Mouse (Mus musculus) midbrain, embryonic 12.5 days (tissue): ENCODE data around the gene Optn. TPM values are rescaled to one million over a fixed set of nuclear protein-coding genes. Genes with fewer than 3 reads are reported as not detected.

Source experiments
- ATAC-seq: fragments of 200-750 bp; cut with Nextera tagmentation; 2 replicates; pipeline ENCODE4 v1.8.0; 2017; ENCODE audit warnings: low read depth, moderate TSS enrichment, moderate library complexity; ENCODE audit not compliant: low FRiP score
- H3K27ac ChIP-seq: fragments of 300-500 bp; sonication (generic); replicated peaks from 2 replicates; pipeline ENCODE4 v1.5.1; 2016; ENCODE audit warnings: mild to moderate bottlenecking
- H3K27me3 ChIP-seq: fragments of 300-500 bp; sonication (generic); 2 replicates; pipeline ENCODE4 v1.6.1; 2016; ENCODE audit warnings: mild to moderate bottlenecking
- H3K36me3 ChIP-seq: fragments of 300-500 bp; sonication (generic); 2 replicates; pipeline ENCODE4 v1.6.1; 2016
- H3K4me1 ChIP-seq: fragments of 300-500 bp; sonication (generic); 2 replicates; pipeline ENCODE4 v1.6.1; 2016
- H3K4me2 ChIP-seq: fragments of 300-500 bp; sonication (generic); replicated peaks from 2 replicates; pipeline ENCODE4 v1.6.1; 2016; ENCODE audit warnings: mild to moderate bottlenecking, moderate library complexity
- H3K4me3 ChIP-seq: fragments of 300-500 bp; sonication (generic); 2 replicates; pipeline ENCODE4 v1.5.1; 2016; ENCODE audit warnings: mild to moderate bottlenecking
- H3K9ac ChIP-seq: fragments of 300-500 bp; sonication (generic); replicated peaks from 2 replicates; pipeline ENCODE4 v1.6.1; 2016; ENCODE audit warnings: mild to moderate bottlenecking, moderate library complexity
- H3K9me3 ChIP-seq: fragments of 300-500 bp; sonication (generic); 2 replicates; pipeline ENCODE4 v1.6.1; 2016; ENCODE audit warnings: mild to moderate bottlenecking
- WGBS: fragments of 180-500 bp; shearing (Covaris S2); methylation state at CpG from one replicate; pipeline ENCODE4 v1.1.7; 2016; 5-methylcytosine and 5-hydroxymethylcytosine counted together
- polyA plus RNA-seq: library from polyadenylated mRNA; unstranded; fragments of >200 nt; fragmentation: Nextera tagmentation; extraction: Ambion mirVana; gene quantifications from 2 replicates; pipeline ENCODE4 v1.2.1, GENCODE M21; 2016

Gene Optn
- polyA plus RNA-seq, 1 experiment from 2014 or later = 4.2 TPM

GRCm38 (mm10) chr2:5058436-5058835 is 5.4 kb downstream of the Optn start:
- no peak for ATAC-seq
- Histone ChIP-seq H3K4me3 (no peak overlapping the region), H3K4me1 (0 out of 2 replicates have a peak, but pooled peaks cover 4% of the 10 kb centered on the region), H3K4me2 (no peak overlapping the region), H3K36me3 (no peaks in the 10 kb centered on the region), H3K27ac (no peak overlapping the region), H3K9ac (no peak overlapping the region), H3K27me3 (peaks cover 12% of the 10 kb centered on the region), H3K9me3 (no peaks in the 10 kb centered on the region)
- WGBS = 87% methylated on average over 5 of the region's 5 CpGs

DNA sequence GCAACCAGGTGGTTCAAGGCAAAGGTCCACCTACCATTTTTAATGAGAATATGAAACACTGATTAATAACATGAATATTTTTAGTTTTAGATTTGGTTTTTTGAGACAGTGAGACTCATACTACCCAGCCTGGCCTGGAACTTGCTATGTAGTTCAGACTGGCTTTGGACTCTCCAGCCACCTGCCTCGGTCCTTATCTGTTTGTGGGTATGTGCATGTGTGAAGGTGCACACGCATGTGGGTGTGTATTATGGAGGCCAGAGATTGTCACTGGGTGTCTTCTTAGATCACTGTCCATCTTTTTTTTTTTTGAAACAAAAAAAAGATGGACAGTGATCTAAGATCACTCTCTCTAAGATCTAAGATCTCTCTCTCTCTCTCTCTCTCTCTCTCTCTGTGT is 13.3 kb downstream of the Optn start:
- Histone ChIP-seq H3K9ac (no peak overlapping the region), H3K36me3 (no peaks in the 10 kb centered on the region), H3K27me3 (no peaks in the 10 kb centered on the region), H3K27ac (no peak overlapping the region), H3K9me3 (no peaks in the 10 kb centered on the region), H3K4me3 (no peak overlapping the region), H3K4me2 (no peak overlapping the region), H3K4me1 (peaks cover 1% of the 10 kb centered on the region)
- ATAC-seq = no peak
- WGBS = 93% methylated on average over 2 of the region's 2 CpGs

- WGBS = 93% methylated on average over 2 of the region's 2 CpGs
- Histone ChIP-seq H3K27ac (no peak overlapping the region), H3K27me3 (no peaks in the 10 kb centered on the region), H3K36me3 (no peaks in the 10 kb centered on the region), H3K4me1 (peaks cover 7% of the 10 kb centered on the region), H3K9ac (no peak overlapping the region), H3K4me2 (no peak overlapping the region), H3K4me3 (no peak overlapping the region), H3K9me3 (no peaks in the 10 kb centered on the region)
- ATAC-seq = no peak
These were observed 16.8 kb downstream of the Optn start for GRCm38 (mm10) chr2:5047016-5047415.

DNA sequence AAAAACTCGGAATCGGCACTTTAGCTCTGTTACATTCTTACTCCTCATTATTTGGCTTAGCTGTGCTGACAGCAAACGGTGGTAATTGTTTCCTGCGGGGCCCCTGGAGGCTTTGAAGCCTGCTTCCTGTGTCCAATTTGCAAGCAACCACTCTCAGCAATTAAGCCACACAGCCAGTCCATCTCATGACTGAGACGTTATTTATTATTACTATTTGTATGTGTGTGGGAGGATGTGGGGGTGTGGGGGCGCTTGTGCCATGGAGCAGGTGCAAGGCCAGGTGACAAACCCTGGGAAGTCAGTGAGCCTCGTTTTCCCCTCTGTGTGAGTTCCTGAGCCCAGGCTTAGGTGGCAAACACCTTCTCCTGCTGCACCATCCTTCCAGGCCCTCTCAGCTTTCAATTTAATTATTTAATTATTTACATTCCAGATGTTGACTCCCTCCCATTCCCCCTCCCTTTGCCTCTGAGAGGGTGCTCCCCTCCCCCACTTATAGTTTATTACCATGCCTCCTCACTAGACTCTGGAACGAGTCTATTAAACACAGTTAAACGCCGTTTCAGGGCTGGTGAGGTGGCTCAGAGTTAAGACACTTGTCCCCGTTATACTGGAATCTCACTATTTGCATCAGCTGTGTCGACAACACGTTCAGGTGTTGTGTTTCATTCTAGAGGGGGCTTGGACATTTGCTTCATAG is 18.4 kb downstream of the Optn start:
- Histone ChIP-seq H3K27me3 (no peaks in the 10 kb centered on the region), H3K27ac (no peak overlapping the region), H3K4me2 (no peak overlapping the region), H3K4me1 (peaks cover 7% of the 10 kb centered on the region), H3K9me3 (no peaks in the 10 kb centered on the region), H3K36me3 (no peaks in the 10 kb centered on the region), H3K4me3 (no peak overlapping the region), H3K9ac (no peak overlapping the region)
- ATAC-seq = no peak
- 53% methylated on average over 13 of the region's 13 CpGs for WGBS

DNA sequence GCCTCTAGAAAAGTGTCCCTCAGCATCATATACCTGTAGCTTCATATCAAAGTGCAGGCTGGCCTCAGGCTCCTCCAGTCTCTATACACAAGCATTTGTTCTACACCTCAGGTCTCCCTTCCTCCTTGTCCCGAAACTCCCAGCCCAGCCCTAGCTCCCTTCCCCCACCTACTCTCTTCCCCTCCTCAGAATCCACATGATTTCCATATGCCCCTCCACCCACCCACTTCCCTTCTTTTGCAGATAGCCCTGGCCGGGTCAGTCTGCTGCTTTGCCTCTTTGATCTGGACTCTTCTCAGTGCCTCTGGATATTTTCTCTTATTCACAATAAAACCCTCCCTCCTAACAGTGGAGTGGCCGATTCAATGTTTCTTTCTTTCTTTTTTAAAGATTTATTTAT is 19.5 kb downstream of the Optn start:
- Histone ChIP-seq H3K9ac (no peak overlapping the region), H3K4me1 (peaks cover 7% of the 10 kb centered on the region), H3K27ac (no peak overlapping the region), H3K36me3 (no peaks in the 10 kb centered on the region), H3K9me3 (no peaks in the 10 kb centered on the region), H3K4me3 (no peak overlapping the region), H3K27me3 (no peaks in the 10 kb centered on the region), H3K4me2 (no peak overlapping the region)
- 62% methylated on average over 3 of the region's 3 CpGs for WGBS
- ATAC-seq = no peak

DNA sequence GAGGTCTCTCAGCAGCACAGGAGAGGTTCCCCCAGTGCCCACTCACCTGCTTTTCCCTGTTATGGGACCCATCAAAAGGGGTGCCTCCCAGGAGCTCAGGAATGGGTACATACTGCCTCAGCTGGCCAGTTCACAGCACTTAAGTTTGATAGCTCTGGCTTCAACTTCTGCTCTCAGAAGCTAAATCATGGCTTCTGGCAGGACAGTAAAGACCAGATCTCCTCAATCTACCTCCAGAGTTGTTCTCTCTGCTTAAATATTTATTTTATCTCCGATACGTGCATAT is 20.4 kb downstream of the Optn start:
- Histone ChIP-seq H3K9ac (no peak overlapping the region), H3K4me2 (no peak overlapping the region), H3K4me3 (no peak overlapping the region), H3K27ac (no peak overlapping the region), H3K9me3 (no peaks in the 10 kb centered on the region), H3K27me3 (no peaks in the 10 kb centered on the region), H3K4me1 (peaks cover 7% of the 10 kb centered on the region), H3K36me3 (no peaks in the 10 kb centered on the region)
- 95% methylated on average over 2 of the region's 2 CpGs for WGBS
- no peak for ATAC-seq

DNA sequence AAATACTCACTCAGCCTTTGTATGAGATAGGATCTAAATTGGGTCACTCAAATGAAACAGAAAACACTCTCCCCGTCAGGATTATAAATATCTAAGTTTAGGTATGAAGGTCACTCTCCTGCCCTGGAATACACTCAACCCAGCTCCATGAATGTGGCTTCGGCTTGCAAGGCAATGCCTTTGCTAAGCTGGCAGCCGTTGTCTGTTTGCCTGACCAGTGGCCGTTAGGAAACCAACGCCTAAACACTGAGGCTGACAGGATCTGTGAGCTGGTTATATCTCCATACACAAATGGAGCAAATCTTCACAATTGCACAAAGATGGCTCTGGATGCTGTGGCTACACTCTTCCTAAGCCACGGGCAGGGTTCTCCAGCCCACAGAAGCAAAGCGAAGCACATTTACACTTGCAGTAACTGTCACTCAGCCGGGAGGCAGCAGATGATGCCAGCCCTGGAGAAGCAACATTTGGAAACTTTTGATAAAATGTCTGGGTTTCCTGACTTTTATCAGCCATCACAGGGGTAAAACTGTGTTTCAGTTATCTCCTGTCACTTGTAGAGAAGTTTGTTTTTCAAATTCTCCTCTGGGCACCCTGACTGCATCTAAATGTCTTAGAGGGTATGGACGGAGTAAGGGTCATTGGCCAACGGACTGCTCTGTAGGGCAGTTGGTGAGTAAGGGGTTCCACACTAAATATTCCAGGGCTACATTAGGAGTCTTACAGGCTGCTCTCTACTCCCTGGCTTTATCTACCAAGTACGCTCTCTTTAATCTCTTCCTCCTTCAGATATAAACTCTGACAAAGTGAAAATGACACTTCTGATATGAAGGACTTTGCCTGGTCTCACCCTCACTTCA is 21.0 kb downstream of the Optn start:
- H3K27me3 ChIP-seq = no peaks in the 10 kb centered on the region
- no peaks in the 10 kb centered on the region for H3K36me3 ChIP-seq
- no peak overlapping the region for H3K9ac ChIP-seq
- no peaks in the 10 kb centered on the region for H3K9me3 ChIP-seq
- ATAC-seq = no peak
- 83% methylated on average over 11 of the region's 11 CpGs for WGBS
- H3K4me2 ChIP-seq = no peak overlapping the region
- H3K4me3 ChIP-seq = no peak overlapping the region
- H3K4me1 ChIP-seq = peaks cover 11% of the 10 kb centered on the region
- no peak overlapping the region for H3K27ac ChIP-seq

- no peaks in the 10 kb centered on the region for H3K9me3 ChIP-seq
- H3K4me1 ChIP-seq = peaks cover 11% of the 10 kb centered on the region
- no peaks in the 10 kb centered on the region for H3K36me3 ChIP-seq
- H3K27ac ChIP-seq = no peak overlapping the region
- no peaks in the 10 kb centered on the region for H3K27me3 ChIP-seq
- H3K4me3 ChIP-seq = no peak overlapping the region
- H3K9ac ChIP-seq = no peak overlapping the region
- 89% methylated on average over 5 of the region's 5 CpGs for WGBS
- no peak for ATAC-seq
- no peak overlapping the region for H3K4me2 ChIP-seq
These were observed 22.0 kb downstream of the Optn start for GRCm38 (mm10) chr2:5041854-5042253.

GRCm38 (mm10) chr2:5040281-5041161 is 23.3 kb downstream of the Optn start:
- Histone ChIP-seq H3K27me3 (no peaks in the 10 kb centered on the region), H3K9me3 (no peaks in the 10 kb centered on the region), H3K4me1 (peaks cover 9% of the 10 kb centered on the region), H3K4me3 (no peak overlapping the region), H3K27ac (no peak overlapping the region), H3K4me2 (no peak overlapping the region), H3K36me3 (no peaks in the 10 kb centered on the region), H3K9ac (no peak overlapping the region)
- WGBS = 93% methylated on average over 12 of the region's 12 CpGs
- ATAC-seq = no peak

DNA sequence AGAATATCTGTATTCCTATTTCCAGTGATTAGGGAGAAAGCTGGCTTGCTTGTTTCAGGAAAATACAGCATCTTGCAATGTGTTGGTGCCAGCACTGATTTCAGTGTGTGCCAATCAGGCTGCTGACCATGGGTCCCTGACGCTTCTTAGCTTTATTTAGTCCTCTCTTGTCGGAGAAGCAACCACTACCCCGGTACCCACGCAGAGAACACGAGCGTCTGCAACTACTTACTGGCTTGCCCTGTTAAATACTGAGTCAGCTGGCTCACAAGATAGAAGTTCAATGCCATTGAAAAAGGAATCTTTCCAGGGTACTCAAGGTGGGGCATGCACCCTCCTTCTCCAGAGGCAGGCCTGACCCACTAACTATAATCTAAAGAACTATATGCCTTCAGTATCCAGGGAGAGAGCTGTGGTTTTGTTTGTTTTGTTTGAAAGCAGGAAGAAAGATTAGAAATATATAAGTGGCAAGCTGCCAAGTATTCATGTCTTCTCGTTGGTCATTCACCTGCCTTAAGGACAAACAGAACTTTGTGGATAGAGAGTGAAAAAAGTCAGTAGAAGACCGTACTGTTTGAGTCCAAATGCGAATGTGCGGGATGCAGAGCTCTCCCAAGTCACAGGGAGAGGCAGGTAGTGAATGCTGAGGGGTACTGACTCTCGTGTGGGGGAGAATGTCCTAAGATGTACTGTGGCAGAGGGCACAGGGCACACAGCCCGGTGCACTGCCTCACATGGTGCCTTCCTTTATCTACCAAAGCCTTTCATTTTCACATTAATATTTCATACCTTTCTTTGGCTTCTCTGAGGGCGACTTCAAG is 24.3 kb downstream of the Optn start:
- no peak overlapping the region for H3K4me3 ChIP-seq
- H3K4me2 ChIP-seq = no peak overlapping the region
- ATAC-seq = no peak
- 0 out of 2 replicates have a peak, but pooled peaks cover 4% of the 10 kb centered on the region for H3K4me1 ChIP-seq
- no peaks in the 10 kb centered on the region for H3K27me3 ChIP-seq
- H3K9ac ChIP-seq = no peak overlapping the region
- no peaks in the 10 kb centered on the region for H3K9me3 ChIP-seq
- H3K36me3 ChIP-seq = no peaks in the 10 kb centered on the region
- no peak overlapping the region for H3K27ac ChIP-seq
- 86% methylated on average over 13 of the region's 13 CpGs for WGBS

- Histone ChIP-seq H3K36me3 (no peaks in the 10 kb centered on the region), H3K4me2 (no peak overlapping the region), H3K4me3 (no peak overlapping the region), H3K9me3 (no peaks in the 10 kb centered on the region), H3K9ac (no peak overlapping the region), H3K27me3 (no peaks in the 10 kb centered on the region), H3K4me1 (0 out of 2 replicates have a peak, but pooled peaks cover 4% of the 10 kb centered on the region), H3K27ac (no peak overlapping the region)
- WGBS = 62% methylated on average over 5 of the region's 5 CpGs
- ATAC-seq = 0 out of 2 replicates have a peak, but pooled peaks have one; percentile 38
These were observed 25.5 kb downstream of the Optn start for GRCm38 (mm10) chr2:5038320-5038719.
